Mouse (Mus musculus): Measurements from ENCODE around the gene Ifnz. TPM values are rescaled to one million over a fixed set of nuclear protein-coding genes. Genes with fewer than 3 reads are reported as not detected.
"Not testable (repeated sequence)": the region's sequence is repeated elsewhere in the genome, so short reads cannot be mapped to it uniquely, and the experiment has no call there.

Ifnz gene
- polyA plus RNA-seq, 1 experiment from 2014 or later, result not detected

DNA sequence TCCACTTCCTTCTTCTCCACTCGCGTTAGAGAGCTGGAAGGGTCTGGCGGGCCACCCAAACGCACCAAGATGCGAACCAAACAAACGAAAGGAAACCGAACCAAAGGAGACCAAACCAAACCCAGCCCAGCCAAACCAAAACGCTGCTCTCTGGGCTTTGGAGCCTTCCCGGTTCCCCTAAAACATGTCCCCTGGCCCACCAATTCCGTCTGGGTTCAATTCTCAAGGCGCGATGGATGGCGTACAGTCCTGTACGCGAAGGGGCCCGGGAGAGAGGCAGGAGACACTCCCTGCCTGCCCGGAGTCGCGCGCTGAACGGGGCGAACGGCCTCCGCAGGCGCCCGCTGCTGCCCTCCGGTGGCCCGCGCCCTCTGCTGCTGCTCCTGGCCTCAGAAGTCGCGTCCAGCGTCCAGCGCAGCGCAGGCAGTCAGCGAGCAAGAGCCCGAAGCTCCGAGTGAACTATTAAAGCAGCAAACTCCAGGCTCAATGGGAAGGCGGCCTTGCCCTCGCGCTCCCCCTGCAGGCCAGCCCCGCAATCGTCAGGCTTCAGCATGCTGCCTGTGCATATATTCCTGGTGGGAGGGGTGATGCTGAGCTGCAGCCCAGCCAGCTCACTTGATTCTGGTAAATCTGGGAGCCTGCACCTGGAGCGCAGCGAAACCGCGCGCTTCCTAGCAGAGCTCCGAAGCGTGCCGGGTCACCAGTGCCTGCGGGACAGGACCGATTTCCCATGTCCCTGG lies 12.2 kb downstream of the Ifnz start, which contains the start of gene Gm13275:
TSS of gene Gm13275 (plus strand) at position 552 of the 740 bp plus-strand sequence.
- 0% methylated on average over 13 of the region's 52 CpGs for WGBS

DNA sequence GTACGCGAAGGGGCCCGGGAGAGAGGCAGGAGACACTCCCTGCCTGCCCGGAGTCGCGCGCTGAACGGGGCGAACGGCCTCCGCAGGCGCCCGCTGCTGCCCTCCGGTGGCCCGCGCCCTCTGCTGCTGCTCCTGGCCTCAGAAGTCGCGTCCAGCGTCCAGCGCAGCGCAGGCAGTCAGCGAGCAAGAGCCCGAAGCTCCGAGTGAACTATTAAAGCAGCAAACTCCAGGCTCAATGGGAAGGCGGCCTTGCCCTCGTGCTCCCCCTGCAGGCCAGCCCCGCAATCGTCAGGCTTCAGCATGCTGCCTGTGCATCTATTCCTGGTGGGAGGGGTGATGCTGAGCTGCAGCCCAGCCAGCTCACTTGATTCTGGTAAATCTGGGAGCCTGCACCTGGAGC lies 15.2 kb downstream of the Ifnz start, which contains the start of gene Gm13279:
TSS of gene Gm13279 (plus strand) at position 301 of the 400 bp plus-strand sequence.
- H3K36me3 ChIP-seq; H3K4me2 ChIP-seq; H3K9me3 ChIP-seq; H3K9ac ChIP-seq; ATAC-seq (ENCODE audit: low FRiP score, low read depth); H3K27ac ChIP-seq (replicated peaks); H3K27me3 ChIP-seq; H3K4me3 ChIP-seq; H3K4me1 ChIP-seq (replicated peaks): not testable (repeated sequence)
- no CpG with 5 or more reads among the region's 28 CpGs for WGBS

More for the DNA sequence above, 12.2 kb downstream of the Ifnz start, which contains the start of gene Gm13275:
- H3K4me2 ChIP-seq; H3K36me3 ChIP-seq; H3K4me1 ChIP-seq (replicated peaks); H3K27me3 ChIP-seq; H3K4me3 ChIP-seq; ATAC-seq (ENCODE audit: low FRiP score, low read depth); H3K9ac ChIP-seq; H3K27ac ChIP-seq (replicated peaks); H3K9me3 ChIP-seq: not testable (repeated sequence)

DNA sequence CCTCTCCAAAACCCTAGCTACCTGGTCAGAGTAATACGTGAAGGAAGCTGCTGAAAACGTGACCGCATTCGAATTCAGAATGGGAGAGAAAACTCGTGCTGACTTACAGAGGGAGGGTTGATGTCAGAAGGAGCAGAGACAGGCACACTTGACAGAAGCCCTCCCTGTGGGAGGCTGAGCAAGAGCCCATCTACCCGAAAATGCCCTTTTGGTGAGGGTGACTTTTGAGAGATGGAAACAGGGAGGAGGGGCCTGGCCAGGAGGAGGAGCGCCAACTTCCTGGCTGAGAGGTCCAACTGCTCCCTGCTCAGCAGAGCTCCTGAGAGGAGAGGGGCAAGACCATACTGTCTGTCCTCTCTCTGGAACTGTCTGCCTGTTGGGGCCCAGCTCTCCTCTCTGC lies 17.4 kb downstream of the Ifnz start, which contains the start of gene Gm13285:
TSS of gene Gm13285 (plus strand) at position 301 of the 400 bp plus-strand sequence.
- not testable (repeated sequence) for H3K9ac ChIP-seq; H3K4me3 ChIP-seq; H3K27me3 ChIP-seq; H3K36me3 ChIP-seq; H3K9me3 ChIP-seq; ATAC-seq (ENCODE audit: low FRiP score, low read depth); H3K27ac ChIP-seq (replicated peaks); H3K4me2 ChIP-seq; H3K4me1 ChIP-seq (replicated peaks)
- WGBS, result 14% methylated on average over 6 of the region's 7 CpGs

DNA sequence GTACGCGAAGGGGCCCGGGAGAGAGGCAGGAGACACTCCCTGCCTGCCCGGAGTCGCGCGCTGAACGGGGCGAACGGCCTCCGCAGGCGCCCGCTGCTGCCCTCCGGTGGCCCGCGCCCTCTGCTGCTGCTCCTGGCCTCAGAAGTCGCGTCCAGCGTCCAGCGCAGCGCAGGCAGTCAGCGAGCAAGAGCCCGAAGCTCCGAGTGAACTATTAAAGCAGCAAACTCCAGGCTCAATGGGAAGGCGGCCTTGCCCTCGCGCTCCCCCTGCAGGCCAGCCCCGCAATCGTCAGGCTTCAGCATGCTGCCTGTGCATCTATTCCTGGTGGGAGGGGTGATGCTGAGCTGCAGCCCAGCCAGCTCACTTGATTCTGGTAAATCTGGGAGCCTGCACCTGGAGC lies 21.0 kb downstream of the Ifnz start, which contains the start of gene Gm13287:
TSS of gene Gm13287 (plus strand) at position 301 of the 400 bp plus-strand sequence.
- not testable (repeated sequence) for H3K4me2 ChIP-seq; H3K27me3 ChIP-seq; H3K4me1 ChIP-seq (replicated peaks); H3K36me3 ChIP-seq; H3K4me3 ChIP-seq; H3K9ac ChIP-seq; ATAC-seq (ENCODE audit: low FRiP score, low read depth); H3K27ac ChIP-seq (replicated peaks); H3K9me3 ChIP-seq
- no CpG with 5 or more reads among the region's 29 CpGs for WGBS

DNA sequence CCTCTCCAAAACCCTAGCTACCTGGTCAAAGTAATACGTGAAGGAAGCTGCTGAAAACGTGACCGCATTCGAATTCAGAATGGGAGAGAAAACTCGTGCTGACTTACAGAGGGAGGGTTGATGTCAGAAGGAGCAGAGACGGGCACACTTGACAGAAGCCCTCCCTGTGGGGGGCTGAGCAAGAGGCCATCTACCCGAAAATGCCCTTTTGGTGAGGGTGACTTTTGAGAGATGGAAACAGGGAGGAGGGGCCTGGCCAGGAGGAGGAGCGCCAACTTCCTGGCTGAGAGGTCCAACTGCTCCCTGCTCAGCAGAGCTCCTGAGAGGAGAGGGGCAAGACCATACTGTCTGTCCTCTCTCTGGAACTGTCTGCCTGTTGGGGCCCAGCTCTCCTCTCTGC lies 23.3 kb downstream of the Ifnz start, which contains the start of gene Gm13288:
TSS of gene Gm13288 (plus strand) at position 301 of the 400 bp plus-strand sequence.
- not testable (repeated sequence) for H3K4me1 ChIP-seq (replicated peaks); H3K9ac ChIP-seq; H3K9me3 ChIP-seq; H3K27ac ChIP-seq (replicated peaks); H3K36me3 ChIP-seq; H3K27me3 ChIP-seq; ATAC-seq (ENCODE audit: low FRiP score, low read depth)
- no CpG with 5 or more reads among the region's 8 CpGs for WGBS
- Histone ChIP-seq H3K4me2 (peak within 1 kb of the TSS; percentile 49), H3K4me3 (0 out of 2 replicates have a peak within 1 kb of the TSS, but pooled peaks have one; percentile 24)

DNA sequence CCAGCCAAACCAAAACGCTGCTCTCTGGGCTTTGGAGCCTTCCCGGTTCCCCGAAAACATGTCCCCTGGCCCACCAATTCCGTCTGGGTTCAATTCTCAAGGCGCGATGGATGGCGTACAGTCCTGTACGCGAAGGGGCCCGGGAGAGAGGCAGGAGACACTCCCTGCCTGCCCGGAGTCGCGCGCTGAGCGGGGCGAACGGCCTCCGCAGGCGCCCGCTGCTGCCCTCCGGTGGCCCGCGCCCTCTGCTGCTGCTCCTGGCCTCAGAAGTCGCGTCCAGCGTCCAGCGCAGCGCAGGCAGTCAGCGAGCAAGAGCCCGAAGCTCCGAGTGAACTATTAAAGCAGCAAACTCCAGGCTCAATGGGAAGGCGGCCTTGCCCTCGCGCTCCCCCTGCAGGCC lies 23.8 kb downstream of the Ifnz start:
- H3K27ac ChIP-seq (replicated peaks); ATAC-seq (ENCODE audit: low FRiP score, low read depth); H3K4me1 ChIP-seq (replicated peaks); H3K9ac ChIP-seq; H3K36me3 ChIP-seq; H3K9me3 ChIP-seq; H3K27me3 ChIP-seq: not testable (repeated sequence)
- Histone ChIP-seq H3K4me3 (0 out of 2 replicates have a peak overlapping the region, but pooled peaks have one; percentile 24), H3K4me2 (peak overlapping the region; percentile 49)
- 0% methylated on average over 18 of the region's 34 CpGs for WGBS

DNA sequence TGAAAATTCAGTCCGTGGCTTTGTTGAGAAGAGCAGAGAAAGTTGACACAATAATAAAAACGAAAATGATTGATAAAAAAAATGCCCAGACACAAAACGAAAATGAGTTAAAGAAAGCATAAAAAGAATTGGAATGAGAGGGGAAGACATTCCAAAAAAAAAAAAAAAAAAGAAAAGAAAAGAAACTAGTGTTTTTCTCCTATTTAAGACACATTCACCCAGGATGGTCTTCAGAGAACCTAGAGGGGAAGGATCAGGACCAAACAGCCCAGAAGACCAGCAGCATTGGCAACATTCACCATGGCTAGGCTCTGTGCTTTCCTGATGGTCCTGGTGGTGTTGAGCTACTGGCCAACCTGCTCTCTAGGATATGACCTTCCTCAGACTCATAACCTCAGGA lies 34.0 kb downstream of the Ifnz start, which contains the start of gene Ifna7:
TSS of gene Ifna7 (plus strand) at position 301 of the 400 bp plus-strand sequence.
- no peaks in the 10 kb centered on the region for H3K4me1 ChIP-seq (replicated peaks)
- no peak for ATAC-seq (ENCODE audit: low FRiP score, low read depth)
- H3K27ac ChIP-seq (replicated peaks), result no peak within 1 kb of the TSS
- no peaks in the 10 kb centered on the region for H3K36me3 ChIP-seq
- no peak within 1 kb of the TSS for H3K4me2 ChIP-seq
- no peaks in the 10 kb centered on the region for H3K9me3 ChIP-seq
- no peak within 1 kb of the TSS for H3K4me3 ChIP-seq
- 76% methylated on average over 3 of the region's 3 CpGs for WGBS
- no peaks in the 10 kb centered on the region for H3K27me3 ChIP-seq
- no peak within 1 kb of the TSS for H3K9ac ChIP-seq

DNA sequence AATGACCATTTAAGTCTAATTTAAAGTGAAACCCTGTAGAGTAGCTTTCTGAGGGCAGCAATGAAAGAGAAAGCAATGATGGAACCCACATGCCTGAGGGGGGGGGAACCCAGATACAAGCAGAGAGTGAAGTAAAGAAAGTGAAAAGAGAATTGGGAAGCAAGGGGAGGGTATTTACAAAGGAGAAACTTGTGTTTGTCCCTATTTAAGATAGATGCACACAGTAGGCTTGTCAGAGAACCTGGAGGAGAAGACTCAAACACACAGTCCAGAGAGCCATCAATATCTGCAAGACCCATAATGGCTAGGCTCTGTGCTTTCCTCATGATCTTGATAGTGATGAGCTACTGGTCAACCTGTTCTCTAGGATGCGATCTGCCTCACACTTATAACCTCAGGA lies 37.7 kb downstream of the Ifnz start, which contains the start of gene Ifna11:
TSS of gene Ifna11 (plus strand) at position 301 of the 400 bp plus-strand sequence.
- H3K27me3 ChIP-seq, result no peaks in the 10 kb centered on the region
- no peak within 1 kb of the TSS for H3K4me3 ChIP-seq
- no peaks in the 10 kb centered on the region for H3K36me3 ChIP-seq
- 81% methylated on average over 1 of the region's 1 CpGs for WGBS
- H3K9ac ChIP-seq, result no peak within 1 kb of the TSS
- no peak within 1 kb of the TSS for H3K27ac ChIP-seq (replicated peaks)
- H3K4me1 ChIP-seq (replicated peaks), result no peaks in the 10 kb centered on the region
- H3K9me3 ChIP-seq, result no peaks in the 10 kb centered on the region
- ATAC-seq (ENCODE audit: low FRiP score, low read depth), result no peak
- no peak within 1 kb of the TSS for H3K4me2 ChIP-seq

DNA sequence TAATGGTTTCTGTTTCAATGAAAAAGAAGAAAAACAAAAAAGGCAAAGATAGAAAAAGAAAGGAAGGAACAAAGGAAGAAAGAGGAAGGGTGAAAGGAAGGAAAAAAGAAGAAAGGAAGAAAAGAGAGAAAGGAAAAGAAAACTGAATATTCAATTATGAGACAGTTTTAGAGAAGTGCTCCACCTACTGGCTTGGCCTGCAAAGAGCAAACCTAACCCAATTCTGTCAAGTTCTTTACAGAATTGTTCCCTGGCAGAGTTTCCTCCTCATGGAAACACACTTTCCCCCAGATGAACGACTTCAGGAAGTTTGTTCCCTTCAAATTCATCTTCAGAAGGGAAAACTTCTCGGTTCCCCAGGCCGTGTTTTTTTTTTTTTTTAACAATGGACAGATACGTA lies 41.1 kb downstream of the Ifnz start:
- Histone ChIP-seq H3K4me3 (no peak overlapping the region), H3K36me3 (no peaks in the 10 kb centered on the region), H3K4me2 (no peak overlapping the region), H3K27ac (replicated peaks) (no peak overlapping the region), H3K27me3 (no peaks in the 10 kb centered on the region), H3K9me3 (no peaks in the 10 kb centered on the region), H3K9ac (no peak overlapping the region), H3K4me1 (replicated peaks) (no peaks in the 10 kb centered on the region)
- WGBS, result 25% methylated on average over 4 of the region's 4 CpGs
- no peak for ATAC-seq (ENCODE audit: low FRiP score, low read depth)

DNA sequence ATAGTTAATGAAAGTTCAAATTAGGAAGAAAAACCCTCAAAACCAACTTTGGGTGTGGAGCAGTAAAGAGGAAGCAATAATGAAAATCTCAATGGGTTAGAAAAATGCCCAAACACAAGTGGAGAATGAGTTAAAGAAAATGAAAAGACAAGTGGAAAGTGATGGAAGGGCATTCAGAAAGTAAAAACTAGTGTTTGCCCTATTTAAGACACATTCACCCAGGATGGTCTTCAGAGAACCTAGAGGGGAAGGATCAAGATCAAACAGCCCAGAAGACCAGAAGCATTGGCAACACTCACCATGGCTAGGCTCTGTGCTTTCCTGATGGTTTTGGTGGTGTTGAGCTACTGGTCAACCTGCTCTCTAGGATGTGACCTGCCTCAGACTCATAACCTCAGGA lies 45.2 kb downstream of the Ifnz start, which contains the start of gene Ifna6:
TSS of gene Ifna6 (plus strand) at position 301 of the 400 bp plus-strand sequence.
- H3K27ac ChIP-seq (replicated peaks); H3K27me3 ChIP-seq; H3K4me1 ChIP-seq (replicated peaks); ATAC-seq (ENCODE audit: low FRiP score, low read depth); H3K4me2 ChIP-seq; H3K9ac ChIP-seq; H3K9me3 ChIP-seq; H3K4me3 ChIP-seq; H3K36me3 ChIP-seq: not testable (repeated sequence)

DNA sequence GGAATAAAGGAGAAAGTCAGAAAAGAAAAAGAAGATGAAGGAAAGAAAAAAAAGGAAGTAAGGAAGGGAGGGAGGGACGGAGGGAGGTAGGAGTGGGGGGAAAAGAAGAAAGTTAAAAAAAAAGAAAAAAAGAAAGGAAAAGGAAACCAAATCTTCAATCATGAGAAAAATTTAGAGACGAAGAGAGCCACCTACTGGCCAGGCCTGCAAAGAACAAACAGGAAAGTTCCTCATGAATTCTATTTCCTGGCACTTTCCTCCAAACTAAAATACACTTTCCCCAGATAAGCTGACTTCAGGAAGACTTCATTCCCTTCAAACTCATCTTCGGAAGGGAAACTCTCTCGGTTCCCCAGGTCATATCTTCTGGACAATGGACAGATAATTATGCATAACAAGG lies 48.6 kb downstream of the Ifnz start:
- Histone ChIP-seq H3K4me3 (no peak overlapping the region), H3K9me3 (no peaks in the 10 kb centered on the region), H3K27me3 (no peaks in the 10 kb centered on the region), H3K27ac (replicated peaks) (no peak overlapping the region), H3K4me1 (replicated peaks) (no peaks in the 10 kb centered on the region), H3K9ac (no peak overlapping the region), H3K4me2 (no peak overlapping the region), H3K36me3 (no peaks in the 10 kb centered on the region)
- 33% methylated on average over 4 of the region's 4 CpGs for WGBS
- no peak for ATAC-seq (ENCODE audit: low FRiP score, low read depth)

All from hindbrain, embryonic 15.5 days (tissue).